Mouse (Mus musculus) neural tube, embryonic 10.5 days (tissue): Measurements from ENCODE around the gene Hdac7.
"Not testable (repeated sequence)": the region's sequence is repeated elsewhere in the genome, so short reads cannot be mapped to it uniquely, and the experiment has no call there.

Experiments used
- DNase-seq: peaks from one replicate; pipeline ENCODE4 v3.0.0-alpha.2; 2017; ENCODE audit warnings: low spot score; ENCODE audit errors: extremely low spot score

Gene Hdac7

DNA sequence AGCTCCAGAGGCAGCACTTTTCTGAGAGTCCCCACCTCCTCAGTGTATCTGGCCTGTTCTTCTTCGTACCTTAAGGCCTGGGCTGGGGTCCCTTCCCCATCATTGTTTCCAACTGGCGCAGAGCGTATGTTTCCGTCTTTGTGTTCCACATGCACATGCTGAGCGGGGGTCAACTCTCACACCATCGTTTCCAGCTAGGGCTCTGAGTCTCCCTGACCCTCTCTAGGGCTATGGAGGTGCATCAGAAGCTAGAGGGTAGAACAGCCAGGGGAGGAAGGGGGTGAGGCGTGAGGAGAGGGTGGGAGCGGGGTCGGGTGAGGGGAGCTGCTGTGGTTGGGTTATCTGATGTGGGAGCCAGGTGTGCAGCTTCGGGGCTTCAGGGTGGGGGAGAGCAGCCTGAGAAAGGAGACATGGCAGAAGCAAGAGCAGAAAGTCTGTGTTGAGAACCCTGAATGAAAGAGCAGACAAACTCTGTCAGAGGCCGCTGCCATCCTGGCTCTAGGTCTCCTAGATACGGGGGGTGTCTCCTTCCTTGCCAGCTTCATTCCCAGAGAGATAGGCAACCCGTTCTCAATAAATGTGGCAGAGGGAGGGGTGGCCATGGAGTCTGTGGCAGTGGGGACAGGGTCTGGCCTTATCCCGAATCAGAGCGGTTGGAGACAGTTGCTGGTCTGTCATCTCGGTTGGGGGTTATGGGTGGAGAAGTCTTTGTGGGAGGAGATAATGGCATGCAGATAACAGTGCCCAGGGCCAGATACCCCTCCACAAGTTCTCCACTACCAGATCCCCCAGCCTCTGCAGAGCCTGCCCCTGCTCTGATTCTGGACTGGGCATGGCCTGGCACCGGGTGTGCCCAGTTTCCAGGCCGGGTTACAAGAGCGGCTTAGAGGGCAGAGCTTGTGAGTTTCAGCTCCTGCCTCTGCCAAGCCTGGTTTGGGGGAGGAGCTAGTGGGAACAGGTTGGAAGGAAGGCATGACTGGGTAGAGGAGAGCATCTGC lies at the start of gene Hdac7:
Hdac7 (minus strand) TSS at position 466 of the 998 bp plus-strand sequence.
- DNase-seq = no peak

DNA sequence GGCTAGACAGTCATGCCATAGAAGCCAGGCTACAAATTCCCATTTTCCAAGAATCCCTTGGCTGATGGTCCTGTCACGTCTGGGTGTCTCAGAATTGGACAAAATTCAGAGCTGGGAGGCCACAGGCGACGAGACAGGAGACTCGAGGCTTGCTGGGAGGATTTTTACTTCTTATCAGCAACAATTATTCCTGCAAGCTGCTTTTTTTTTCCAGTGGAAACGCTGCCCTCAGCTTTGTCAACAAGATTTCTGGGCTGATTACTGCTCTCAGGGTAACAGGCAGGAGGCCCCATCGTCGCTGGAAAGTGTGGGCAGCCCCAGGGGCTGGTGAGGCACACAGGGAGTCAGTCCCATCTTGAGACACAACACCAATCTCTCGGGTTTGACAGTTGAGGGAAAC lies 48.2 kb upstream of the Hdac7 start:
- DNase-seq = no peak

DNA sequence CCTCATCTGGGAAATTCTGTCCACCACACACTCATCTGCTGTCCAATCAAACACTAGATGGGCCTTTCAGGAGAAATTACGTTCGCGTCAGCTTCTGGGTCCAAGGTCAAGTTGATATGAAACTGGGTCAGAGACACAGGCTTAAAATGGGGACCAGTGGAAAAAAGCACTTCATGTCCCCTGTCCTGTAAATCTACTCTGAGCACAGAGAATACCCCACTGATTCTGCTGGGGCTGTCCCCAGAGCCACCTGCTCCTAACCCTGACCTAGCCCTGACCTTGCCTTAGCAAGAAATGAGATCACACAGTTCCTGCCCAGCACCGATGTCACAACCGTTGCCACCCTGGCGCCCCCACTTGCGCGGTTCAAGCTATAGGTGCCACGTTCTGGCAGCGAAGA lies 46.1 kb upstream of the Hdac7 start:
- no peak for DNase-seq

DNA sequence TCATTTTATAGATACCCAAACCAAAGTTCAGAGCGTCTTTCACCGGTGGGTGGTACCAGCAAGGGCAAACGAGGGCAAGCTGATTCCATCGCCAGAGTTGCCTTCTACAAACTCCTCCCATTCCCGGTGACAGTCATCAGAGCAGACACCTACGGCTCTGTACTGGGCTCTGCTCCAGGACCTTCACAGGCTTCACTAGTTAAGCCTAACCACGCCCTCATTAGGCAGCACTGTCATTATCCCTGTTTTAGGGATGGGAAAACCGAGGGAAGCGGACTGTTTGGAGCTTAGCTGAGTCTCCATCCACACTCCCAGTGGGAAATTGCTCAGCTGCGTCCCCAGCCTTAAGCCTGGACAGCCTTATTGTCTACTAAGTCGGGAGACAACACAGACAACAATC lies 45.7 kb upstream of the Hdac7 start:
- DNase-seq = no peak

DNA sequence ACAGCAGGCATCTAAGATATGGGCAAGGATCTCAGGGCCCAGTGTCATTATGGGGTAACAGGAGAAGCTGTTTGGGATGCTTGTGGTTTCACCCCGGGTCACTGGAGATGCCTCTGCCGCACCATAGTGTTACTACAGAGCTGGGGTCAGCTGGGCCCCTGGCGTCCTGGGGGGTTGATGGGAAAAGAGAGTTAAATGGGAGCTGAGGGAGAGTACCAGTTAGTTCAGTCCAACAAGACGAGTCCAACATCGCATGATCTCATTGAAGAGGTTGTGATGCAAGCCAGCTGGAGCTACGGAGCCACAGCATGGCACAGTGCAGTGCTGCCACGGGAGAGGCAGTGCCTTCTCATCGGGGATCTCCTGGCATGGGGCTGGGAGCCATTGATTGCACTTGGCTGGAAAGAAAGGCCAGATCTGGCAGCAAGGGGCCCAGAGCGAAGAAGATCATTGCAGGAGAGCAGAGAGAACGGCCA lies 43.3 kb upstream of the Hdac7 start:
- no peak for DNase-seq

DNA sequence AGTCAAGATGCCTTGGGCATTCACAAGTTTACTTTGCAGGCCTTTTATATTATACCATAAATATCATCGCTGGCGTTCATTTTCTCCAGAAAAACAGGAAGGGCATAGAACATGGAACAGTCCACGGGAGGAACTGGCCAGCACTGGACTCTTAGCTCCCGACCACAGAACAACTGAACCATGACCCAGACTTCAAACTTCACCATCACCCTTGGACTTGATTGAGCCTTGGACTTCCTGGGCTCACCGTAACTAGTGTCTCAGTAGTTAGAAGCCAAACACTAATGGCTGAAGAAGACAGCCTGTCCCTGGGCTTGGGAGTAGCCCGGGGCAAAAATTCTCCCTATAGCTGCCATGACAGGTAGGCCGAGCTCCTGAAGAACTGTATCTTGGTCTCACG lies 37.1 kb upstream of the Hdac7 start:
- no peak for DNase-seq

DNA sequence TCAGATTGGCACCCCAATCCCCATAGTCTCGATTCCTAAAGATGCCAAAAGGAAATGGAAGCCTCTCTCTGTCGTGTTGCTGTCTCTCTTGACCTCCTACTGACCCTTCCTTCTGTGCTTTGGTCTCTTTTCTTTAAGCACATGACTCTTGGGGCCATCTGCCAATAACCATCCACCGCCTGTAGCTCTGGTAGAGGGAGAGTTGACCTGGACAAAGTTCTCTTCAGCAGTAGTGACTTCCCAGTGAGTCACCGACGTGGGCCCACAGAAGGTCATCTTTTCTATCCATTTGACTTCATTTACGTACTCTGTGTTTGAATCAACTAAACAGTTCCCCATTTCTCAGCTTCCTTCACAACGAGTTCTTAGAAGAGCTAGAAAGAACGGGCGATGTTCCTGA lies 36.1 kb upstream of the Hdac7 start:
- no peak for DNase-seq

DNA sequence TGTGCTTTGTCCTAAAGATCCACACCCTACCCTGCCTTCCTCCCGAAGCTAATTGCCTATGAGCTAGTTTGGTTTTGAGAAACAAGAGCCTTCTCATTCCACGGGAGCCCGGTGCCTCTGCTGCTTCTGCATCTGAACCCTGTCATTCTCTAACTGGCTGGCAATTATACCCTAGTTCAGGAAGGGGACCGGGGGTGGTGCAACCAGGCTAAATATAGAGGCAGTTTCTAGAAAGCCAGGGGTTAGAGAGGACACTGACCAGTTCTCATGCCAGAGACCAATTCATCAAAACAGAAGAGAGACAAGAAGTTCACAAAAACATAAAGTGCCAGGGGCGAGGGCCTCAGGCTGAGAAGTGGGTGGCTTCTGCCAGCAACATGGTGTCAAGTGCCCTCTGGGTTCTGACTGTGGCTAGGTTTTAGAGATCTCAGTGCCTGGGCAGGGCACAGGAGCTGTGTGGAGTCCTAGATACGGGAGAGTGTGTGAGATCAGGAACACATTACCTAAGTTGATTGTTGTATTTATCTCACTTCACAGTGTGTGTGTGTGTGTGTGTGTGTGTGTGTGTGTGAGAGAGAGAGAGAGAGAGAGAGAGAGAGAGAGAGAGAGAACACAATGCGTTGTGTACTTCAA lies 34.5 kb upstream of the Hdac7 start:
- DNase-seq = no peak

DNA sequence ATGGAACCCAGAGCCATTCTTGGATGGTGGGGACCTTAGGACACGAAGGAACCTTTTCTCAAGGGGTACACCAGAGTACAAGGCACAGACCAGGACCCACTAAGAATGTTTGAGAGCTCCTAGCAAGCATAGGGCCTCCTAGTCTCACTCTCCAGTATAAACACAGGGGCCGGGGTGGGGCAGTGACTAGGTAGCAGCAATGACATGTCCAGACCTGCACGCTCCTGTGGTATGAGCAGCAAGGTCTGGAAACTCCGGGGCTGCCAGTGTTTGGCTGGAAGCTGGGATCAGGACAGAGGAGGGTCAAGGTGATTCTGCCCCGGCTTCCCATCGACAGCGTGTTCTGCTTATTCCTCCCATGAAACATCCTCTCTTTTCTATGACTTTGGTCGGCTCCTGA lies 31.5 kb upstream of the Hdac7 start:
- DNase-seq = no peak

DNA sequence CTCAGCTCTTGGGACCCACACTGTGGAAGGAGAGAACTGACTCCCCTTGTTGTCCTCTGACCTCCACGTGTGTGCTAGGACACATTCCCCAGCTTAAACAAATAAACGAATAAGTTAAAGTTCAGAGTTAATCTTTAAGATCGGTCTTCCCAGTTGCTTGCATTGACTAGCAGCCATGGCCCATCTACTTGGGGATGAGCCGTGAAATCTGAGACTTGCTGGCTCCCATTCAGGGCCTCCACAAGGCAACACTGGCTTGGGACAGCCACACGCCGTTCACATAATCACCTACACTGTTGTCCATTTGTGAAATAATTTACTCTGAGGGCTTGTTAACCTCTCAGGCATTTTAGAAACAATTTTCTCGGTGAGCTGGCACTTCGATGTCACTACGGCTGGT lies 29.4 kb upstream of the Hdac7 start:
- no peak for DNase-seq

DNA sequence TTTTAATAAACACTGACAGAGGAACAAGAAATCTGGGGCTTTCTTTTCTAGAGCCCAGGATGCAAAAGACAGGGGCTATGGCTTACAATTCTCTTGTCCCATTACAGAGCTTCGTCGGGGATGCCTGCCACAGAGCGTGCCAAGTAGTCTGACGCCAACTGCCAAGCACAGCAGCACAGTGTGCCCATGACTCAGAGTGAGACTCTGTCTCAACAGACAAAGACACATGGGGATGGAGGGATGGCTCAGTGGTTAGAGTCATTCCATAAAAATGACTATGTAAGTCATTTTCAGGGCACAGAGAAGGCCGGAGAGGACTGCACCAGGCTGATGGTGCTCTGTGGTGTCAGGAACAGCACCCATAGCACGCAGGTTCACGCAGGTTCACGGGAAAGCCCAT lies 27.9 kb upstream of the Hdac7 start:
- DNase-seq = no peak

DNA sequence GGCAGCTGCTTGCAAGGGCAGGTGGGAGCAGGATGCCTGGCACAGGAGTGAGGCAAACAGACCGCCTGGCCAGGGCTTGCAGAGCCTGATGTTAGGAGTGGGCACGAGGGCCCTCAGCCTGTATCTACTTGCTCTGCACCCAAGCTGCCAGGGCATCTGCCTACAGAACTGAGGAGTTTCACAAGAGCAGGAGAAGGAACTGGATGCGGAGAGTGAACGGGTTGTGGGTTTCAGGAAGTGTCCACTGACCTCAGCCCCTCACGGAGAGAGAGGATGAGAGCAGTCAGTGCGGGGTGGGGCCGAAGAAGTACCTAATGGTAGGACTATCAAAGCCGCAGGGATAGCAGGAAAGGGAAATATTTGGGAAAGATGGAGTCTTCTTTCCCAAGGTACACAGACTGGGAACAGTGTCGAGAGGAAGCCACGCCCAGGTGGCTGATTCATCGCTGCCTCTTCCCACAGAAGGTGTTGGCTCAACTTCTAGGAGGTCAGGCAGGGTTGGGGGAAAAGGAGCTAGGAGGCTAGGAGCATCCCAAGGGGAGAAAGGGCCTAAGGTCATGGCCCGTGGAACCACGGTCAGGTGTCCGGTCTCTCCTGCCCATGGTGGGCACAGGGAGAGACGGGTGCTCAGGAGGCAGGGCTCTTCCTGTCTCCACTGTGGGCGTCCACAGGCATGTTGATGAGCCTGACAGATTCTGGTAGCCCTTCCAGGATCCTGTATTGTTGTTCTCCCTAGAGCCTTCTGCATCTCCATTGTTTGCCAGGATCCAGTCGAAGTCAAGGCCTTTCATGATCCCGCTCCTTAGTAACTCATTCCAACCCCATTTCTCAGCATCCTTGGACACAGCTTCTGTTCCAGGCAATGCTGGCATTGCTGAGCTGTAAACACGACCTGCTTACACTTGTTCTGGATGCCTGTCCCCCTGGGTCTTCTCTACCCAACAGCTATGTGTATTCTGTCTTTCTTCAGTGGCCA lies 27.0 kb upstream of the Hdac7 start:
- DNase-seq = no peak

DNA sequence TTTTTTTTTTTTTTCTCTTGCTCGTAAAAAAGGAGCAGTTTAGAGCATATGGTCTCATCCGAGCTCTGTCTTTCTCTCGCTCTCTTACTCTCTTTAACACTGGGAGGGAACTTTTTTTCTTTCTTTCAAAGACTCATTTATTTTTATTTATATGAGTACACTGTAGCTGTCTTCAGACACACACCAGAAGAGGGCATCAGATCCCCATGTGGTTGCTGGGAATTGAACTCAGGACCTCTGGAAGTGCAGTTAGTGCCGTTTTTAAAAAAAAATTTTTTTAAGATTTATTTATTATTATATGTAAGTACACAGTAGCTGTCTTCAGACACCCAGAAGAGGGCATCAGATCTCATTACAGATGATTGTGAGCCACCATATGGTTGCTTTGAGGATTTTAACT lies 25.8 kb upstream of the Hdac7 start:
- DNase-seq = not testable (repeated sequence)

DNA sequence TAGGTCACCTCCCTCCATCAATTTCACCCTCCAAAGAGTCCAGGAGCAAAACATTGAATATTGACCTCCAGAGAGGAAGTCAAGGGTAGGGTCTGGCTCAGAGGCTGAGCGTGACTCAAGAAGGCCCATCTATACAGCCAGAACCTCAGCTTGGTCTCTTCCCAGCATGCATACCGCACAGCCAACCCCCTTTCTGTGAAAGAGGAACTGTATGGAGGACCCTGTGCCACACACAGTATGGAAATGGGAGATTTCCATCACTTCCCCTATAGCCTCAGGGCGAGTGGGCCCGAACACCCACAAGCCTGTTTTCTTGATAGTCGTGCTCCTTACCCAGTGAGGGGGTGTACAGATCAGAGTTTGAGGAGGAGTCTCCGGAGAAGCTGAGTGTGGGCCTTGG lies 24.7 kb upstream of the Hdac7 start:
- no peak for DNase-seq

DNA sequence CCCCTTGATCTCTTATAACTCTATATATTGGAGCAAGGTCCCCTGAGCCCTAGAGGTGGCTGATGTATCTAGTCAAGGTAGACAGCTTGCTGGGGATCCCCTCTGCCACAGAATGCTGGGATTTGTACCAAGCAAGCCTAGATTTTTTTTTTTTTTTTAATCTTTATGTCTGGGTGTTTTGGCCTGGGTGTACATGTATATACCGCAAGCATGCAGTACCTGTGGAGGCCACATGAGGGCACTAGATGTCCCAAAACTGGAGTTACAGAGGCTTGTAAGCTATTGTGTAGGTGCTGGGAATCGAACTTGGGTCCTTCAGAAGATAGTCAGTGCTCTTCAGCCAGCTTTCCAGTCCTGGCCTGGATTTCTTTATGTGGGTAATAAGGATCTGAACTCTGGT lies 21.7 kb upstream of the Hdac7 start:
- no peak for DNase-seq

DNA sequence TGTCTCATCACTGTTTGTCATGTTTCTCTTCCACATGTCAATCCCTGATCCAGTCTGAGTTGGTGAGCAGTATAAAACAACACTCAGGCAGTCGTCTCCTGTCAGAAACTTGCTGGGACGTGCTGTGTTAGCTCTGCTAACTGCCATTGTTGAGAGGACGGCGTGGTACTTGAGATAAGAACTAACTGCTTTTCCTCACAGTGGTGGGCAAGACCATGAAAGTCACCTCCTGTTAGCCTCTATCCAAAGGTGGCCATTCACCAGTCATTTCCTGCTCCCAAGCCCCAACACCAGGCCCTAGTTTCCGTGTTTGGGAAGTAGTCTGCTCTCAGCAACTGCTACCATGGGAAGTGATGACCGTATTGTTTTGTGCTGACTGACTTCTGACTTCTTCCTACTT lies 20.9 kb upstream of the Hdac7 start:
- DNase-seq = no peak

DNA sequence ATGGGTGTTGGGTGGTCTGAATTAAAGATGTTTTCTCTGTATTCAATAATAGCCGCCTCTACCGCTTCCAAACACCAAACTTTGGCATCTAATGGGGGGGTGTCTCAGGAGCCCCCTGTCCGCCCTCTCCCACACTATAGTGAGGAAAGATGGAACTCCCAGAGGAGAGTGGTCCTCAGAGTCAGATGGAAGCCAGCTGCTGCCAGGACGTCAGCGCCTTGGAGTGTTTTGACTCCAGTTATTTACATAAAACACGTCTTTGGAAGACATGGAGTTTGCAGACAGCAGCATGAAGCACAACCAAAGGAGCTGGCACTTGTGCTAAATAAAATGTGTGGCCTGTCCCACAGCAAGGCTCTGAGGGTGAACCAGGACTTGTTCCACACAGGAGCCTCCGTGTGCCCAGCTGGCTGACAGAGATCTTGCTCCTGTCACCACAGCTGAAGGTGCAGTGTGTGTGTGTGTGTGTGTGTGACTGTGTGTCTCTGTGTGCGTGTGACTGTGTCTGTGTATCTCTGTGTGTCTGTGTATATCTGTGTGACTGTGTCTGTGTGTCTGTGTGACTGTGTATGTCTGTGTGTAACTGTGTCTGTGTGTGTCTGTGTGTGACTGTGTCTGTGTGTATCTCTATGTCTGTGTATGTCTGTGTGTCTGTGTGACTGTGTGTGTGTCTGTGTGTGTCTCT lies 20.2 kb upstream of the Hdac7 start:
- DNase-seq = no peak

DNA sequence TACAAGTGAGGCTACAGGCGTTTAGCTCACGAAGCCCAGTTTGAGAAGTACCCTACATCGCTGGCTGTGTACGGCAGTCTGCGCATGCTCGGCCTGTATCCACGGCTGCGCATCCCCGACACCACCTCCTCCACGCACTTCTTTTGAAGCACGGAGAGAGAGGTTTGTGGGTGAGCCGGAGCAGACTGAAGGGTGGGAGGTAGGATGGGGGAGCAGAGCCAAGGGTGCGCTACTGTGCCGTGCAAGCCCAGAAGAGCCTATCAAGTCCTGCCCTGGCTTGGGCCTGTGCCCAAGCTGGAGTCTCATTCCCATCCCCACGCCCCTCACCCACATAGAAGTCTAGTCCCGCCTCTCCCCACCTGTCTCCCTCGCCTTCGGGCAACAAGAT lies 19.2 kb upstream of the Hdac7 start:
- no peak for DNase-seq

DNA sequence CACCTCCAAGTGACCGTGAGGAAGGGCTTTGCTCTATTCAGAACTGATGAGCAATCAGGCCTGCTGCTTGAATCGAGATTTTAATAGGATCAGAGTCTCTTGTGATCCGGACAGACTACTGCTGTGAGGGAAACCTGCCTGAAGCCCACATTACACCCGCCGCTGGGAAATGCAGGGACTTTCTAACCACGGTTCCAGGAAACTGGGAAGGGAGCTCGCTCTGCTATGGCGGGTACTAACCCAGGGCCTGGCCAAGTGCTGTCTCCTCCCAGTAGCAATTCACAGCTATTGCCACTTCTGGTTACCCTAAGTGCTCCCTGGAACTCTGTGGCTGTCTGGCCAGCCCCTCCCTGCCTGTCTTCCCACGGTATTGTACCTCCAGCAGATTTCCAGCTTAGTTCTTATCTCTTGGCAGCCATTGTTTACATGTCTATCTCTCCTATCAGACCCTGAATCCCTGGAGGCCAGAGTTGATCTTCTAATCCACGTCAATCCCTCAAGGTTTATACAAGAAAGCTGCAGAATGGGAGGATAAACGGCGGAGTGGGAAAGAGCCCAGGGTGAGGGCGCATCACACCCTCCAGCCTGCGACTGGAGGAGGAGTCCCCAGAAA lies 18.7 kb upstream of the Hdac7 start:
- no peak for DNase-seq

DNA sequence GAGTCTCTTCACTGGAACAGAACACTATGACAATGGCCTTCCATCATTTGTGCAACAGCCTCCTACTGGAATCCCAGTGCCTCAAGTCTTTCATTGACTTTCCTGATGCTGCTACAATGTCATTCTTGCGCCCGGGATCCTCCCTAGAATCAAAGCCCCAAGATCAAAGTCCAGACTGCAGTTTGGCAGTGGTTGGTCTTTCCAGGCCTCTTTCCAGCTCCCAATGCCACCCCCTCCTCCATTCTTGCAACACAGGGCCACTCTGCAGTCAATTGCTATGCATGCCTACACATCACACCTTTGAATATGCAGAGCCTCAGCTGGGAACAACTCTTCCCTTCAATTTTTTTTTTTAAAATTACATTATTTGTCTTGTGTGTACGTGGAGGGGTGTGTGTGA lies 16.1 kb upstream of the Hdac7 start:
- no peak for DNase-seq

DNA sequence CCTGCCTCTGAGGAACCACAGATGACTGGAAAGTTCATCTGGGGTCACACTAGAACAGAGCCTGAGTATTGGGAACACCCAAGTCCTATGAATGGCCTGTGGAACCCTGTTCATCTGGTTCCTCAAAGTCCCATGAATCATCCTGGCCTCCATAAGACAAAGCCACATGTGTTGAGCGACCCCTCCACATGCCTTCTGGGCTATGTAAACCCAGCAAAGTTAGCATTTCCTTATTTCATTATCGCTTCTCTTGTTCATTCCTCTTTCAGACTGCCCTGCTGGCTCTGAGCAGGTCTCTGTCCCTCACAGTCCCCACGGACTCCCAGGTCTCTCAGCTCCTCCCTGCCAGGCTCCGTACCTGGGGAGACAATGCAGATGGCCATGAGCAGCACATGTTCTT lies 14.1 kb upstream of the Hdac7 start:
- DNase-seq = no peak
